ENCODE assay signal across 20 mouse cellular contexts in genomic region chr12:77466178-77466577, GRCm38 (mm10).
"Had no signal": no experiment of that assay in that cellular context is flagged by ENCODE, and none has a peak within 500 bp of the region (broad histone marks: within the 10 kb centered on the region; RNA-seq: fewer than 3 reads in every experiment).

No protein-coding gene starts in this region.

- DNase-seq: cerebellum, adult 9-10 months; cerebellum, adult 9-11 months; cerebellum, postnatal 10 days; cerebellum, postnatal 14 days; cerebellum, postnatal 25 days; cerebellum, postnatal 36 days; embryo, embryonic 11 days; forebrain, postnatal 0 days; gastrocnemius, adult 2 months; gastrocnemius, postnatal 10 days; gastrocnemius, postnatal 14 days; gastrocnemius, postnatal 25 days; gastrocnemius, postnatal 36 days; heart, adult 11 months; heart, adult 18-20 months; heart, adult 2 months had no signal

- ATAC-seq: forebrain, embryonic 13.5 days; forebrain, embryonic 14.5 days; forebrain, embryonic 15.5 days; forebrain, embryonic 16.5 days; forebrain, postnatal 0 days had no signal
